In genomic region chr13:56462791-56463190, GRCm38 (mm10) we compare ENCODE assay signal across 30 mouse cellular contexts. TPM values are rescaled to one million over a fixed set of nuclear protein-coding genes. Genes with fewer than 3 reads are reported as not detected.
DNase-seq lines count a peak whose midpoint lies in the region; ATAC-seq and TF ChIP-seq lines count a peak whose summit lies in the region.
"Had no signal": no experiment of that assay in that cellular context is flagged by ENCODE, and none has a peak within 500 bp of the region (broad histone marks: within the 10 kb centered on the region; RNA-seq: fewer than 3 reads in every experiment).

No protein-coding gene starts in this region.

- no peak overlapping the region for H3K4me2 ChIP-seq in hindbrain, postnatal 0 days (ENCODE audit: low read depth, low read length)
- no peak overlapping the region for H3K4me2 ChIP-seq in hindbrain, embryonic 12.5 days (replicated peaks)
- H3K4me2 ChIP-seq in midbrain, embryonic 11.5 days: no peak overlapping the region
- no peak overlapping the region for H3K4me2 ChIP-seq in midbrain, embryonic 16.5 days (ENCODE audit: low read length)
- H3K4me2 ChIP-seq: heart, embryonic 11.5 days had no signal

- peaks cover 16% of the 10 kb centered on the region for H3K27me3 ChIP-seq in heart, embryonic 10.5 days (ENCODE audit: insufficient read depth, poor library complexity, severe bottlenecking)
- no peaks in the 10 kb centered on the region for H3K27me3 ChIP-seq in hindbrain, postnatal 0 days (ENCODE audit: insufficient read depth, low read length)
- no peaks in the 10 kb centered on the region for H3K27me3 ChIP-seq in hindbrain, embryonic 12.5 days
- no peaks in the 10 kb centered on the region for H3K27me3 ChIP-seq in midbrain, embryonic 11.5 days (ENCODE audit: control insufficient read depth, insufficient read depth, low read length)
- H3K27me3 ChIP-seq in midbrain, embryonic 16.5 days (ENCODE audit: control insufficient read depth, insufficient read depth, low read depth, low read length): no peaks in the 10 kb centered on the region
- H3K27me3 ChIP-seq: Patski had no signal

- no peaks in the 10 kb centered on the region for H3K9me3 ChIP-seq in heart, embryonic 10.5 days
- 0 out of 2 replicates have a peak, but pooled peaks cover 2% of the 10 kb centered on the region for H3K9me3 ChIP-seq in hindbrain, postnatal 0 days (ENCODE audit: low read length)
- no peaks in the 10 kb centered on the region for H3K9me3 ChIP-seq in hindbrain, embryonic 12.5 days (replicated peaks)
- no peaks in the 10 kb centered on the region for H3K9me3 ChIP-seq in midbrain, embryonic 11.5 days (ENCODE audit: control insufficient read depth, low read length)
- no peaks in the 10 kb centered on the region for H3K9me3 ChIP-seq in midbrain, embryonic 16.5 days (replicated peaks; ENCODE audit: control insufficient read depth, low read length, poor library complexity, severe bottlenecking)
- H3K9me3 ChIP-seq: forebrain, embryonic 10.5 days had no signal

- H3K9ac ChIP-seq in hindbrain, postnatal 0 days (replicated peaks; ENCODE audit: low read length): no peak overlapping the region
- H3K9ac ChIP-seq in hindbrain, embryonic 12.5 days: no peak overlapping the region
- no peak overlapping the region for H3K9ac ChIP-seq in midbrain, embryonic 11.5 days (ENCODE audit: low read length)
- no peak overlapping the region for H3K9ac ChIP-seq in midbrain, embryonic 16.5 days (ENCODE audit: low read depth, low read length)

- no peaks in the 10 kb centered on the region for H3K4me1 ChIP-seq in heart, embryonic 10.5 days
- no peaks in the 10 kb centered on the region for H3K4me1 ChIP-seq in hindbrain, postnatal 0 days (ENCODE audit: insufficient read depth, low read length)
- peaks cover 4% of the 10 kb centered on the region for H3K4me1 ChIP-seq in hindbrain, embryonic 12.5 days
- no peaks in the 10 kb centered on the region for H3K4me1 ChIP-seq in midbrain, embryonic 11.5 days (ENCODE audit: control insufficient read depth, insufficient read depth, low read length)
- no peaks in the 10 kb centered on the region for H3K4me1 ChIP-seq in midbrain, embryonic 16.5 days (ENCODE audit: control insufficient read depth, insufficient read depth, low read length)

- H3K27ac ChIP-seq in heart, embryonic 10.5 days: no peak overlapping the region
- no peak overlapping the region for H3K27ac ChIP-seq in hindbrain, postnatal 0 days
- no peak overlapping the region for H3K27ac ChIP-seq in hindbrain, embryonic 12.5 days
- H3K27ac ChIP-seq in midbrain, embryonic 11.5 days (ENCODE audit: low read depth, low read length): no peak overlapping the region
- no peak overlapping the region for H3K27ac ChIP-seq in midbrain, embryonic 16.5 days (ENCODE audit: low read length)
- H3K27ac ChIP-seq: forebrain, embryonic 10.5 days; heart, adult 2 months had no signal

- peak; percentile 10 for DNase-seq in heart, adult 11 months
- no peak for DNase-seq in heart, embryonic 10.5 days (ENCODE audit: low spot score)
- DNase-seq in hindbrain, postnatal 0 days (ENCODE audit: low spot score): no peak
- DNase-seq in midbrain, embryonic 11.5 days (ENCODE audit: low spot score, missing footprints): peak; percentile 53
- DNase-seq: adrenal gland, postnatal 10 days; adrenal gland, postnatal 36 days; B cell, adult 2 months; cerebellum, adult 18-20 months; cerebellum, adult 9-10 months; gastrocnemius, postnatal 25 days; heart, adult 2 months had no signal

- H3K36me3 ChIP-seq in heart, embryonic 10.5 days: no peaks in the 10 kb centered on the region
- no peaks in the 10 kb centered on the region for H3K36me3 ChIP-seq in hindbrain, postnatal 0 days (ENCODE audit: insufficient read depth, low read length)
- H3K36me3 ChIP-seq in hindbrain, embryonic 12.5 days: no peaks in the 10 kb centered on the region
- no peaks in the 10 kb centered on the region for H3K36me3 ChIP-seq in midbrain, embryonic 11.5 days (ENCODE audit: control insufficient read depth, insufficient read depth, low read length)
- no peaks in the 10 kb centered on the region for H3K36me3 ChIP-seq in midbrain, embryonic 16.5 days (ENCODE audit: control insufficient read depth, insufficient read depth, low read length)
- H3K36me3 ChIP-seq: forebrain, embryonic 10.5 days; G1E had no signal

- H3K4me3 ChIP-seq in heart, embryonic 10.5 days: no peak overlapping the region
- H3K4me3 ChIP-seq in hindbrain, postnatal 0 days (ENCODE audit: low read length): no peak overlapping the region
- no peak overlapping the region for H3K4me3 ChIP-seq in hindbrain, embryonic 12.5 days
- H3K4me3 ChIP-seq in midbrain, embryonic 11.5 days (ENCODE audit: low read depth, low read length): no peak overlapping the region
- no peak overlapping the region for H3K4me3 ChIP-seq in midbrain, embryonic 16.5 days (ENCODE audit: low read depth, low read length)
- H3K4me3 ChIP-seq: forebrain, embryonic 10.5 days; heart, adult 2 months had no signal

- peak; percentile 69 for ATAC-seq in hindbrain, postnatal 0 days
- no peak for ATAC-seq in hindbrain, embryonic 12.5 days (ENCODE audit: low FRiP score)
- ATAC-seq in midbrain, embryonic 11.5 days (ENCODE audit: low FRiP score): no peak
- ATAC-seq in midbrain, embryonic 16.5 days: no peak
- ATAC-seq: forebrain, embryonic 14.5 days; intestine, postnatal 0 days; Patski had no signal

- 85% methylated on average over 4 of the region's 4 CpGs for WGBS in heart, embryonic 10.5 days
- 65% methylated on average over 4 of the region's 4 CpGs for WGBS in hindbrain, postnatal 0 days
- WGBS in hindbrain, embryonic 12.5 days: 85% methylated on average over 4 of the region's 4 CpGs
- WGBS in midbrain, embryonic 11.5 days: 96% methylated on average over 4 of the region's 4 CpGs
- 94% methylated on average over 4 of the region's 4 CpGs for WGBS in midbrain, embryonic 16.5 days

- no peak for TF ChIP-seq CTCF in hindbrain, postnatal 0 days (IDR thresholded peaks at IDR 0.05; ENCODE audit: low read depth)

RNA-seq across cellular contexts. Expression of gene Il9, which starts 19.3 kb away (rescaled TPM):
- not detected in 2 replicates for polyA plus RNA-seq in heart, embryonic 10.5 days (2016; fragmentation: Nextera tagmentation; extraction: Ambion mirVana)
- total RNA-seq in hindbrain, postnatal 0 days (2014; rRNA removed): not detected in 2 replicates
- not detected in 2 replicates for polyA plus RNA-seq in hindbrain, postnatal 0 days (2015; fragmentation: Nextera tagmentation; extraction: Ambion mirVana)
- not detected in 2 replicates for polyA plus RNA-seq in hindbrain, embryonic 12.5 days (2016; fragmentation: Nextera tagmentation; extraction: Ambion mirVana)
- polyA plus RNA-seq in midbrain, embryonic 11.5 days (2014; fragmentation: Nextera tagmentation; extraction: Ambion mirVana): not detected in 2 replicates
- polyA plus RNA-seq in midbrain, embryonic 16.5 days (2015; fragmentation: Nextera tagmentation; extraction: Ambion mirVana): not detected in 2 replicates
- total RNA-seq: adrenal gland, adult 18-20 months; adrenal gland, postnatal 10 days; adrenal gland, postnatal 36 days; CH12.LX; G1E; gastrocnemius, adult 8-10 months; gastrocnemius, postnatal 25 days; heart, adult 2 months; heart, postnatal 25 days; hematopoietic stem cell, adult 5-6 weeks had no signal
- polyA plus RNA-seq: embryonic facial prominence, embryonic 11.5 days; embryonic facial prominence, embryonic 14.5 days; forebrain, embryonic 10.5 days; forebrain, embryonic 14.5 days; G1E; gonadal fat pad, adult 2 months; heart, adult 2 months; heart, embryonic 11.5 days; heart, embryonic 14.5 days; heart, postnatal 0 days; intestine, embryonic 14.5 days; intestine, postnatal 0 days; Patski had no signal

RNA-seq across cellular contexts. Expression of gene Slc25a48, which starts 24.6 kb away (rescaled TPM):
- polyA plus RNA-seq in heart, embryonic 10.5 days (2016; fragmentation: Nextera tagmentation; extraction: Ambion mirVana): 0.05 TPM in 1 of 2 replicates, not detected in the other
- total RNA-seq in hindbrain, postnatal 0 days (2014; rRNA removed): 0.07 TPM in 1 of 2 replicates, not detected in the other
- 0.05 TPM in 1 of 2 replicates, not detected in the other for polyA plus RNA-seq in hindbrain, postnatal 0 days (2015; fragmentation: Nextera tagmentation; extraction: Ambion mirVana)
- polyA plus RNA-seq in hindbrain, embryonic 12.5 days (2016; fragmentation: Nextera tagmentation; extraction: Ambion mirVana): 0.07 TPM in 1 of 2 replicates, not detected in the other
- polyA plus RNA-seq in midbrain, embryonic 11.5 days (2014; fragmentation: Nextera tagmentation; extraction: Ambion mirVana): not detected in 2 replicates
- polyA plus RNA-seq in midbrain, embryonic 16.5 days (2015; fragmentation: Nextera tagmentation; extraction: Ambion mirVana): not detected in 2 replicates
- total RNA-seq: CH12.LX; gastrocnemius, postnatal 25 days; hematopoietic stem cell, adult 5-6 weeks had no signal
- polyA plus RNA-seq: forebrain, embryonic 10.5 days; G1E; heart, embryonic 14.5 days; heart, postnatal 0 days had no signal

RNA-seq across cellular contexts. Expression of gene Gm3045, which starts 36.4 kb away (rescaled TPM):
- polyA plus RNA-seq in heart, embryonic 10.5 days (2016; fragmentation: Nextera tagmentation; extraction: Ambion mirVana): not detected in 2 replicates
- not detected in 2 replicates for total RNA-seq in hindbrain, postnatal 0 days (2014; rRNA removed)
- not detected in 2 replicates for polyA plus RNA-seq in hindbrain, postnatal 0 days (2015; fragmentation: Nextera tagmentation; extraction: Ambion mirVana)
- not detected in 2 replicates for polyA plus RNA-seq in hindbrain, embryonic 12.5 days (2016; fragmentation: Nextera tagmentation; extraction: Ambion mirVana)
- not detected in 2 replicates for polyA plus RNA-seq in midbrain, embryonic 11.5 days (2014; fragmentation: Nextera tagmentation; extraction: Ambion mirVana)
- polyA plus RNA-seq in midbrain, embryonic 16.5 days (2015; fragmentation: Nextera tagmentation; extraction: Ambion mirVana): not detected in 2 replicates
- total RNA-seq: adrenal gland, adult 18-20 months; adrenal gland, postnatal 10 days; adrenal gland, postnatal 36 days; CH12.LX; gastrocnemius, adult 8-10 months; gastrocnemius, postnatal 25 days; heart, adult 2 months; heart, postnatal 25 days; hematopoietic stem cell, adult 5-6 weeks had no signal
- polyA plus RNA-seq: embryonic facial prominence, embryonic 11.5 days; embryonic facial prominence, embryonic 14.5 days; forebrain, embryonic 10.5 days; forebrain, embryonic 14.5 days; G1E; gonadal fat pad, adult 2 months; heart, adult 2 months; heart, embryonic 11.5 days; heart, embryonic 14.5 days; heart, postnatal 0 days; intestine, embryonic 14.5 days; intestine, postnatal 0 days; Patski had no signal

RNA-seq across cellular contexts. Expression of gene Fbxl21, which starts 59.5 kb away (rescaled TPM):
- 1.1 TPM in 2 replicates for polyA plus RNA-seq in heart, embryonic 10.5 days (2016; fragmentation: Nextera tagmentation; extraction: Ambion mirVana)
- total RNA-seq in hindbrain, postnatal 0 days (2014; rRNA removed): 6.1 and 11.3 TPM in 2 replicates
- 5.5 and 5.6 TPM in 2 replicates for polyA plus RNA-seq in hindbrain, postnatal 0 days (2015; fragmentation: Nextera tagmentation; extraction: Ambion mirVana)
- polyA plus RNA-seq in hindbrain, embryonic 12.5 days (2016; fragmentation: Nextera tagmentation; extraction: Ambion mirVana): 1.8 and 3.6 TPM in 2 replicates
- 1.9 and 3.0 TPM in 2 replicates for polyA plus RNA-seq in midbrain, embryonic 11.5 days (2014; fragmentation: Nextera tagmentation; extraction: Ambion mirVana)
- polyA plus RNA-seq in midbrain, embryonic 16.5 days (2015; fragmentation: Nextera tagmentation; extraction: Ambion mirVana): 3.2 and 3.3 TPM in 2 replicates
- total RNA-seq: CH12.LX had no signal
- polyA plus RNA-seq: G1E had no signal

Comparison
In these comparisons a context has a peak if more than half of its experiments do, and no peak if none do; other contexts are left out.
1. DNase-seq: peak in heart, adult 11 months (single experiment) and midbrain, embryonic 11.5 days (single experiment); none in heart, embryonic 10.5 days (single experiment) and hindbrain, postnatal 0 days (single experiment).